11 mouse cellular contexts compared by ENCODE assay signal in genomic region chr11:48295370-48295769, GRCm38 (mm10).
"Had no signal": no experiment of that assay in that cellular context is flagged by ENCODE, and none has a peak within 500 bp of the region (broad histone marks: within the 10 kb centered on the region; RNA-seq: fewer than 3 reads in every experiment).

No protein-coding gene starts in this region.

- DNase-seq: kidney, adult 18-20 months; kidney, adult 9 months; kidney, postnatal 14 days; kidney, postnatal 4 days; layer of hippocampus, postnatal 36 days; liver, postnatal 0 days; lung, embryonic 14.5 days; retina, postnatal 1 day; thymus, adult 2 months; thymus, postnatal 14 days; thymus, postnatal 4 days had no signal
